Mouse (Mus musculus): ENCODE measurements around the gene Nudt1. TPM values are rescaled to one million over a fixed set of nuclear protein-coding genes. Genes with fewer than 3 reads are reported as not detected.

Gene Nudt1
- total RNA-seq (2023; ENCODE audit: inconsistent age): 4.2 to 10.0 TPM (median 6.2 TPM) in 4 replicates

DNA sequence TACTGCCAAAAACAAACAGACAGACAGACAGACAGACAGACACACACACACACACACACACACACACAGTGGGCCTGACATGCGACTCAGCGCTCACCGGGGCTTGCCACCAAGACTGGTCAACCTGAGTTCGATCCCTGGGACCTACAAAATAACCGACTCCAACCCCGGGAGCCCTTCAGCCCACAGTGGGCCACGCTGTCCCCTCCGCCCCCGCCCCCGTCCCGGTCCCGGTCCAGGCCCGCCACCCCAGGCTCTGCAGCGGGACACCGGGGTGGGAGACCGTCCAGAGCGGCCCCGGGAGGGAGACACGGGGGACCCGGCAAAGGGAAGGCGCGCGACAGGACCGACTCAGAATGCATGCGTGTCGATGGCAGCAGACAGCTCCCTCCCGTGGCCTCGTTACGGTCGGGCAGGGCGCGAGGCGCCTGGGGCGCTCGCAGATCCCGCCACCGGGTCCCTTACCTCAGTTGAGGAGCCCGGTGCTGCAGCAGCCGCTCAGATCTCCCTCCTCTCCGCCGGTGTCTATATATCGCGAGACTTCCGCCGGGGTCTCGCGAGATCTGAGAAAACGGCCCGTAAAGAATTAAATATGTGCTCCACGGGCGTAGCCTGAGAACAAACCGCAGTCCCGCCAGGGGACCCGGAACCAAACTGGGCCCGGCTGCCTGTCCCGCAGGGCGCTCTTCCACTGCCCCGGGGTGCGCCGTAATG lies at the start of gene Nudt1, which contains the start of gene Mad1l1:
TSS of gene Nudt1 (plus strand) at position 615 of the 714 bp plus-strand sequence.
TSS of gene Mad1l1 (minus strand) at position 511 of the 714 bp plus-strand sequence.

DNA sequence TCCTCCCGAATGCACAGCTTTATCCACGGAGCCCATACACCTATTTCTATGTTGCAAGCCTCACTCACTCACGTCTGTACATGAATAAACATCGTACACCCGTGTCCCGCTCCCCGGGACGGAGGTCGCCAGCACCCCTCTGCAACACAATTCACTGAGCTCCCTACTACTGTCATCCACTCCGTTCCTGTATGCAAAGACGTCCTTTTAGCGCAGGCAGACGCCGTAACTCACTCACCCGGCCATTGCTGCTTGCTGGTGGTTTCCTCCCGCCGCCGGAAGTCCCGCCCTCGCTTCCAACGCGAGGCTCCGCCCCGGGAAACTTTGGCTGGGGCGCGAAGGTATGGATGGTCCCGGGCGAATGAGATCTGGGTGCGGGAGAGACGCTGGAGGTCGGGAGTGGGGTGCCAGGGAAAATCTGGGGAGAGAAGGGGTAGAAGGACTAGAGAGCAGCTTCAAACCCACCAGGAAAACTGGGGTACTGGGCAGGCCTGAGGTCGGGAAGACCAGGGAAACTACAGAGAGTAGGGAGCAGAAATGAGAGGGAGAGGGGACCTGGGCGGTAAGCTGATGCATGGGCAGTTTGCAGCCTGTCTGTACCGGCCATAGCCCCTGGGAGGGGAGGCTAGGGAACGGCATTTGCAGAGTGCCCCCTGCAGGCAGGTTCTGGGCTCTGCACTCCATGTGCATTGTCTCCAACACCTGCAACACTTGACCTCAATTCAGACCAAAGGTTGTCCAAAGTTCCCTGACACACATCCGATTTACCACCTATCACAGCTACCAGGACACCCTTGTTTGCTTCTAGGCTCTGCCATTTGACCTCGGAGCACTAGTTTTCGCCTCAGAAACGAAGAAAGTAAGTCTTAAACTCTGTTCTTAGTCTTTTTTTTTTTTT lies 10.4 kb downstream of the Nudt1 start, which contains the start of gene Mrm2:
TSS of gene Mrm2 (minus strand) at position 284 of the 898 bp plus-strand sequence.

Other genes with a start within 250 kb of the Nudt1 start
- gene Mad1l1, start 104 bp upstream of the Nudt1 start, total RNA-seq (2023; ENCODE audit: inconsistent age): 28.4 to 31.3 TPM (median 30.6 TPM) in 4 replicates
- 6.0 to 8.5 TPM (median 8.3 TPM) in 4 replicates for gene Mrm2, start 10.2 kb downstream of the Nudt1 start, total RNA-seq (2023; ENCODE audit: inconsistent age)
- 192 to 227 TPM (median 203 TPM) in 4 replicates for gene Snx8, start 67.6 kb downstream of the Nudt1 start, total RNA-seq (2023; ENCODE audit: inconsistent age)
- gene Eif3b, start 97.7 kb downstream of the Nudt1 start, total RNA-seq (2023; ENCODE audit: inconsistent age): 118 to 127 TPM (median 124 TPM) in 4 replicates
- not detected in 4 replicates for gene Gm4869, start 124.0 kb downstream of the Nudt1 start, total RNA-seq (2023; ENCODE audit: inconsistent age)
- gene Chst12, start 183.9 kb downstream of the Nudt1 start, total RNA-seq (2023; ENCODE audit: inconsistent age): 18.4 to 21.5 TPM (median 19.0 TPM) in 4 replicates
- not detected in 4 replicates for gene Grifin, start 243.4 kb downstream of the Nudt1 start, total RNA-seq (2023; ENCODE audit: inconsistent age)

Data from B cell, adult (primary cell).